Mouse (Mus musculus) adrenal gland, adult 8-10 months (tissue): ENCODE measurements around the gene Slc22a27. TPM values are rescaled to one million over a fixed set of nuclear protein-coding genes. Genes with fewer than 3 reads are reported as not detected.
"Not testable (repeated sequence)": the region's sequence is repeated elsewhere in the genome, so short reads cannot be mapped to it uniquely, and the experiment has no call there.

Experiments used
- DNase-seq: peaks from one replicate; pipeline ENCODE4 v3.0.0; 2022
- microRNA-seq, 2 experiments: library from miRNA; unstranded; fragments of <30 nt; microRNA quantifications; one replicate each; pipeline ENCODE4 v1.2.0; 2022
- total RNA-seq, 4 experiments: library from RNA; stranded (reverse); gene quantifications; 2 replicates each; pipeline ENCODE4 v1.2.4; 2022

The Slc22a27 gene
- not detected for total RNA-seq

DNA sequence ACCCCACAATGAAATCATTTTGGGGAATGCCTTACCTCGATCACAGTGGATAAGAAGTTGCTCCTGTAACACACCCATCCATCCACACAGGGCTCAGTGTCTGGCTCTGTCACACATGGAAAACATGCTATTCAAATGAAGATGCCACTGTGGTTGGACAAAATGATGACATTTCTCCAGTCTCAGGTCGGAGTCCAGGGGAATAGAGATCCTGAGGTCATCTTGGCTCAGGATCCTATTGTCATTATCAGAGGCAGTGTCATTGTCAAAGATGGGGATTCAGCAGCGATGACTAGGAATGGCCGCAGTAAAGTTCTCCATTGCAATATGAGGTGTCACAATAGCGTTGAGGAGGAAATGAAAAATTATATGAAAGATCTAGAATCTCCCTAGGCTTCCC, at the start of gene Slc22a27:
TSS of gene Slc22a27 (minus strand) at position 101 of the 400 bp plus-strand sequence.
- DNase-seq, result not testable (repeated sequence)

GRCm38 (mm10) chr19:8011596-8011995, 45.8 kb upstream of the Slc22a27 start:
- not testable (repeated sequence) for DNase-seq

- not testable (repeated sequence) for DNase-seq
Observed at GRCm38 (mm10) chr19:8009086-8009485, 43.3 kb upstream of the Slc22a27 start.

DNA sequence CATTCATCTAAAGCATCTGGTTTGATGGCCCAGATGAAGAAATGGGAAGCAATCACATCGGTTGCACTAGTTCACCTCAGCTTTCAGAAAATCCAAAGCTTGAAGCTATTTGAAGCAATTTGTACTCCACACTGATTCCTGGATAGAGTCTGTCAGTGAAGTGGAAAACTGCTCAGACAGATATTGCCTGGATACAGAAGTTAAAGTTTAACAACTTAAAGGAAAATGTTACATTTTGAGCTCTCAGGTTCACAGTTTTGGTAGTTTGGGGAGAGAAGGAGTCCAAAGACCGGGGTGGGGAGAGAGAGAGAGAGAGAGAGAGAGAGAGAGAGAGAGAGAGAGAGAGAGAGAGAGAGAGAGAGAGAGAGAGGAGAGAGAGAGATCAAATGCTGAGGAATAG, 2.9 kb upstream of the Slc22a27 start:
- no peak for DNase-seq

- DNase-seq, result not testable (repeated sequence)
Observed at GRCm38 (mm10) chr19:7966550-7966949, 723 bp upstream of the Slc22a27 start.

DNA sequence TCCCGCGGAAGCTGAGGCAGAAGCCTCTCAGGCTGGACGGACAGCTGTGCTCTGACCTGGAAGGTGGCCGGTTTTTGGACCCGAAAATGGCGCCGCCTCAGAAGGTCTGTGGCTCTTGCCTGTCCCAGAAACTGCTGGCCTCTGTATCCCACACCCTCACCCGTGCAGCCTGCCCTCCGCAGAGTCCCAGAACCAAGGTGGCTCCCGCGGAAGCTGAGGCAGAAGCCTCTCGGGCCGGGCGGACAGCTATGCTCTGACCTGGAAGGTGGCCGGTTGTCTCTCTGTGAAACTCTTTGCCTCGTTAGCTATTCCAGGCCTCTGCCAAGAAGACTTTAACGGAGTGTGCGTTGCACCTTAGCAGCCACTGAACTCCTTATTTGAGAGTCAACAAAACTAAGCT, 26.4 kb downstream of the Slc22a27 start:
- DNase-seq, result not testable (repeated sequence)

DNA sequence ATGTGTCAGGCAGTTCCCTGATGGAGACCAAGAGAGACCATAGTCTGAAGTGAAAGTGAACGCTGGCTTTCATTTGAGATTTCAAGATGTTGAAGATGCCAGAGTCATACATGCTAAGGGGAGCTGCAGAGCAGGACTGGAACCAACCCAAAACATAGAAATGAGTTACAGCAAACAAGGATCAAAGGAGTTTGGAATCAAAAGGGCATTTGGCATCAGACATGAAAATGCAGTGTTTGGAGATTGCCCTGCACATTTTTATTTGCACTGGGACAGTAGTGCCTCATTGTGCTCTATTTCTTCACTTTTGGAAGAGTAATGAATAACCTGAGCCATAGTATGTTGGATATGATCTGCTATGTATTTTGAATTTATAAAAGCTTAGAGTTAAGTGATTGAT, 89.2 kb downstream of the Slc22a27 start:
- no peak for DNase-seq

GRCm38 (mm10) chr19:7829851-7830250, 136.0 kb downstream of the Slc22a27 start:
- DNase-seq, result no peak

Small RNA genes within 50 kb of the gene (microRNA-seq; reads per million reads assigned to microRNA genes)
- 0 reads per million in 2 experiments for gene Gm24951

Other genes starting within 250 kb of the Slc22a27 start
- under 1 TPM in 1 of 4 experiments, not detected in 3; 0.12 TPM for gene Slc22a26, start 163.4 kb downstream of the Slc22a27 start, total RNA-seq
- gene Slc22a28, start 166.0 kb upstream of the Slc22a27 start, total RNA-seq, result under 1 TPM in 1 of 4 experiments, not detected in 3; 0.16 TPM